Mouse (Mus musculus) thymus, postnatal 0 days (tissue): ENCODE measurements around the gene Ccl7. TPM values are rescaled to one million over a fixed set of nuclear protein-coding genes. Genes with fewer than 3 reads are reported as not detected.

Experiments used
- DNase-seq: peaks from one replicate; pipeline ENCODE4 v3.0.0-alpha.2; 2015; ENCODE audit warnings: low spot score
- polyA plus RNA-seq: library from polyadenylated mRNA; unstranded; fragments of >200 nt; fragmentation: Nextera tagmentation; extraction: Ambion mirVana; gene quantifications from 2 replicates; pipeline ENCODE4 v1.2.1, GENCODE M21; 2015

Gene Ccl7
- polyA plus RNA-seq, 1 experiment from 2014 or later, result 5.9 TPM

DNA sequence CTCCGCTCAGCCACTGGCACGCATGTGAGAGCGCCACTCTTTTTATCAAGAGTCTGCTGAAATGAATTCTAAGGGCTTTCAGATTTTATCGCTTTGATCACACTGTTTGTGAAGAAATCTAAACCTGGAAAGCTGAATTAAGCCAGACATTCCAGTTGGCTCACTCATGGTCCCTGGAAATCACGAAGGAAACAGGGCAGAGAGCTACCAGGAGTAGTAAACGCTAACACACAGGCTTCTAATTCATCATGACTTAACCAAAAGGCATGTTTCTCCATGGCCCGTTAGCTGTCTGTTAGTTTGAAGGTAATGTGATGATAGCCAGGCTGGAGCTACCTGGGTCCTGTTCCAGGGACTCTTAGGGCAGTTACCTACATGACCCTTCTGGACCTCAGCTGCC, 11.1 kb upstream of the Ccl7 start:
- no peak for DNase-seq

DNA sequence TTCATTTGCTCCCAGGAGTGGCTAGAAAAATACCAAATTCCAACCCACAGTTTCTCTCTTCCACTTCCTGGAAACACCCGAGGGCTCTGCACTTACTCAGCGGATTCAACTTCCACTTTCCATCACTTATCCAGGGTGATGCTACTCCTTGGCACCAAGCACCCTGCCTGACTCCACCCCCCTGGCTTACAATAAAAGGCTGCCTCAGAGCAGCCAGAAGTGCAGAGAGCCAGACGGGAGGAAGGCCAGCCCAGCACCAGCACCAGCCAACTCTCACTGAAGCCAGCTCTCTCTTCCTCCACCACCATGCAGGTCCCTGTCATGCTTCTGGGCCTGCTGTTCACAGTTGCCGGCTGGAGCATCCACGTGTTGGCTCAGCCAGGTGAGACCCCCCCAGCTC, 10.2 kb upstream of the Ccl7 start, which contains the start of gene Ccl2:
TSS of gene Ccl2 (plus strand) at position 216 of the 400 bp plus-strand sequence.
- no peak for DNase-seq

DNA sequence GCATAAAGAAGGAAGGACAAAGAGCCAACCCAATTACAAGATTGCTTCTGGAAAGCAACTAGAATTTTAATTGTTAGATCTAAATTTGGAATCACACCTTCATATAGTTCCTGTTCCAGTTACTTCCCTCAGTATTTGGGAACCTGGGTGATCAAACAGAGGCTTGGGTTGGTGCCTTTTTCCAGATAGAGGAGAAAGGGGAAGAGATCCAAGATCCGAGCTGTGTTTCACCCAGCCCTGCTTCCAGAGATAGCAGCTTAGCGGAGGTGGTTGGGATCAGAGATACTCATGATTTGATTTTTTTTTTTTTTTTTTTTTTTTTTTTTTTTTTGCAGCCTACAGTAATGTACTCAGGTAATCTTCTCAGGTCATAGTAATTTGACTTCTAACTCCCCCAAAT, 9.7 kb upstream of the Ccl7 start:
- no peak for DNase-seq

DNA sequence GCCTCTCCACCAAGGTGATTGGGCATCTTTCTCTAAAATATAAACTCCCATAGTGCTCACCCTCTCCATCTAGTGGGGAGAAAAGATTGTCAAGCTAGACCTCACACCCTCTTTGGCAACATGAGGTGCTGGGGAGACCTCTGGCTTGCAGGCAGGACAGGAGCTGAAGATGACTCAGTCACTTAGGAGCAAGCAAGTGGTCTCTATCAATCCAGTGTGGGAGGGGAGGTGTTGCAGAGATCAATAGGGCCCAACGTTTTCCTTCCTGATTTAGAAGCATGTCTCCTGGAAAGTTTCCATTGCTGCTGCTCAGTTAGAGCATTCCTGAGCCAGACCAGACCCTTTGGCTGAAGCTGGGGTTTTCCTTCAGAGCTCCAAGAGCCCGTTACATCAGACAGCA, 7.0 kb upstream of the Ccl7 start, which contains the start of gene Gm17268:
TSS of gene Gm17268 (minus strand) at position 28 of the 400 bp plus-strand sequence.
- DNase-seq, result no peak

DNA sequence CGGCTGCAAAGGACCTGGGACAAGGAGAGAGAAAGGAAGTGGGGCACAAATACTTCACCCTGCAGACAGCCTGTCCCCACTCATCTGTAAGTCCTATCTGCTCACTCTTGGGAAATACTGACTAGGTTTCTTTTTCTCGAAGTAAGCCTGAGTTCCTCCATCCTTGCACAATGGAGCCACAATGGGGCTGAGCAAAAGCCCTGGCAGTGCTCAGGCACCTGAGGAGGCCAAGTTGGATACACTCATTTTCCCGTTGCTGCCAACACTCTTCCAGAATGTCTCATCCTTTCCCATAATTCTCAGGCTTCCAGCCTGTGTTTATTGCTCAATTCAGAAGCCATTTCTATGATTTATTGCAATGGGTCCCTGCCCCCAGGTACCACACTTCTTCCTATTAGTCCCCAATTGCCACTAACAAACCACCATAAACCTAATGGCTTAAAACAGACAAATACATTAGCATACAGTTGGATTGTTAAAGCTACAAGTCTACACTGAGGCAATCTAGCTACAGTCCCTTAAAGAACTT, 6.3 kb upstream of the Ccl7 start:
- DNase-seq, result no peak

DNA sequence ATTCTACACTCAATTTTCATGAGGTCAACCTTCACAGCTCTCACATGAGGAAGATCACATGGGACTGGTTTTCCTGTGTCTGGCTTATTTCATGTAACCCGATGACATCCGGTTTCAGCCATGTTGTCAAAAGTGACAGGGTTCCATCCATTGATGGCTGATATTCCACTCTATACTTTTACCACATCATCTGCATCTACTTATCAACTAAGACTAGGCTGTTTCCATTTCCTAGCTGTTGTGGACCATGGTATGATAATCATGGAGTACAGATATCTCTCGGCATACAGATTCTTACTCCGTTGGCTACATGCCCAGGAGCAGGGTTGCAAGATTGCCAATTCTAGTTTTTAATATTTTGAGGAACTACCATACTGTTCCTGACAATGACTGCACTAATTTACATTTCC, 3.8 kb upstream of the Ccl7 start:
- DNase-seq, result no peak

DNA sequence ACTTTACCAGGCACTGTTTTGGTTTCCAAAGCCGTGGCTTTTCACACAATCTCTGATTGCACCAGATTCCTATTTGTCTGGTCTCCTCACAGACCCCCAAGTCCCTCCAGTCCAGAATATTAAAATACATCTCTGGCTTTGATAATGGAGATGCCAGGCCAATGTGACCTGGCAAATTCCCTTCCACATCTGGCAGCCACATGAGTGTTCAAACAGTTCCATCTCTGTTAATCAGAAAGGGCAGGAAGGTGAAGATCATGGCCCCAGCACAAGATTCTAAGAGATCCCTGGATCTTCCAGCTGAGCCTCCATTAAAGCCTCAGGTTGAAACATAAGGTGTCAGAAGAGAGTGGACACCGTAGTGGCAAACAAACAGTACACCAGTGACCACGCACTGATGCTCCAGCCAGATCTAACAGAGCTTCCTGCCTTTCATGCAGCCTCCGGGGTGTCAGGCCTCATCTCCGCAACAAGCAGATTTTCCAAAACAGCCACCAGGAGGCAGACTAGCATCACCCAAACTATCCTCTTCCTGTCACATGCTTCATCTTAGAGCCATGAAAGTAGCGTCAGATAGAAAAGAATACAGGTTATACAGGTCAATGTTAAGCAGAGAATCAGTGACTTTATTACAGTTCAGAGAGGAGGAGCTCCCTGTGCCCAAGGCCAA, 2.4 kb downstream of the Ccl7 start:
- peak; percentile 61 for DNase-seq

DNA sequence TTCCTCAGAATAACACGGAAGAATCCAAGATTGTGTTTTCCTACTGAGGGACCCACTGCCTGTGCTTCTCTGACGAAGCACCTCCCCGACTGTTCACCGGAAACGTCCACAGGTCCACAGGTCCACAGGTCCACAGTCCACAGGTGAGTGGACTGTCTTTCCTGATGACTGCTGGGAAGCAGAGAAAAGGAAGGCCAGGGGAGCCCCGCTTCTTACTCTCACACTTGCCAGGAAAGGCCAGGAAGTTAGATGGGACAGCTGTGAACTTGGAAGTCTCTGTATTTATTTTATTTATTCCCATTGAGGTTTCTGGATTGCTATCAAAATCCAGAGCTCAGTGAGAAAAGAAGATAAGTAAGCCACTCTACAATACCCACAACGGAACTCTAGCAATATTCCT, 8.3 kb downstream of the Ccl7 start:
- DNase-seq, result no peak

DNA sequence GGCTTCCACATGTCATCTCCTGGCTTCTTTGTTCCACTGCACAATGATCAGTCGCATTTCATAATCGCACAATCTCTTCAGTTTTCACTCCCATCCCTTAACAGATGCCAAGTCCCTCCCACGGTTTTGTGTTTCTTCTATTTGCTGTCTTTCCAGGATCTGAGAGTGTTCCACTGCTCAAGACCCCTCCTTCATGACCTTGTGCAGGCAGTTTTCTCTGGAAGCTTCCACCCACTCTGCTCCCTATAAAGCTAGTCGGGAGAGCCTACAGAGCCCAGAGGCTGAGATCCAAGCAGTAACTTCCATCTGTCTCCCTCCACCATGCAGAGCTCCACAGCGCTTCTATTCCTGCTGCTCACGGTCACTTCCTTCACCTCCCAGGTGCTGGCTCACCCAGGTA, 12.1 kb downstream of the Ccl7 start, which contains the start of gene Ccl11:
TSS of gene Ccl11 (plus strand) at position 178 of the 400 bp plus-strand sequence.
- DNase-seq, result no peak

DNA sequence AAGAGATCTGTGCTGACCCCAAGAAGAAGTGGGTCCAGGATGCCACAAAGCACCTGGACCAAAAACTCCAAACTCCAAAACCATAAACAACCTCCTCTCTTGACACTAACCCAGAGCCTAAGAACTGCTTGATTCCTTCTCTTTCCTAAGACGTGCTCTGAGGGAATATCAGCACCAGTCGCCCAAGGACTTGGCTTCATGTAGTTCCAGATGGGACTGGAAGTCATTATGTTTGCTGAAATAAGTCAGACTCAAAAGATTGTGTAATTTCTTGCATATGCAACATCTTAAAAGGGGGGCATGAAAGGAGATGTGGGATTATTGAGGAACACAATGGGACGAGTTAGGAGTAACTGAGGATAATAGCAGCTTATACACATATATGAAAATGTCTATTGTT, 16.7 kb downstream of the Ccl7 start:
- DNase-seq, result no peak

DNA sequence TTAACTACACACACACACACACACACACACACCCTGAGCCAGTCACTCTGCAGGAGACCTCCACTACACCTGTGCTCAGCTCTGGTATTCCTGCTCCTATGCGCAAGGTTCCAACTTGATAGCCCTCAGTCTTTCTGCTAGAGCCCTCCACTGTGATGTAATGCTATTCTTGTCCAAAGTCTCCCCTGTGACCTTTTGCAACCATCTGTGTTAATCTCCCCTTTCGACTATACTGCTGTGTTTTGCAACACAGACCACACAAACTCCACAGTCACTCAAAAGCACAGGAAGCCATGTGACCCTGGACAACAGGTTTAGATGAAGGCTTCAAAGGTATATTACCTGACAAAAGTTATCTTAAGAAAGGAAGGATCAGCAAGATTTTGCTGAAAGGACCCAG, 17.9 kb downstream of the Ccl7 start:
- DNase-seq, result no peak

DNA sequence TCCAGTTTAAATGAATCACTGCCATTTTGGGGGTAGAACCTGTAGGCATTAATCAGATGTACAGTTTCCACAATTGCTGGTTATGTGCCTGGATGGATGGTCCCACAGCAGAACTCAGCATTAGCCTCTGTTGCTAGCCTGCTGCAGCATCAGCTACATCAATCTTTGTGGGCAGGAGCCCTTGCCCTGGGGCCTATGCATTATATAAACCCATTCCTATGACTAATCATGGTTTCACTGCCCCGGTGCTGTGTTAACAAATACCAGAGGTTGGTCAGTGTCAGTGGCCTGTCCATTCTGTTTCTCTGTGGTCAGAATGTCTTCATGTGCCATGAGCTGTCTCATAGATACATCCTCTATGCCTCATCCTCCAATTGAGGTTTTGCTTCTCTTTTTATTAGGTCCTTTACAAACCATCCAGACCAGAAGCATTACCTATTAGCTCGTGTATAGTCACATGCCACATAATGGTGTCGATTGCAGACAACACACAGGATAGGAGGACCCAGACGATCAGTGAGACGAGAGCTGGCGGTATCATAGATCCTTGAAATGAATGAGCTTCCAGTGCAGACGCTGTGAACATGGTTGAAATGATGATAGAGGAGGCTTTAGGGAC, 21.6 kb downstream of the Ccl7 start:
- DNase-seq, result no peak

DNA sequence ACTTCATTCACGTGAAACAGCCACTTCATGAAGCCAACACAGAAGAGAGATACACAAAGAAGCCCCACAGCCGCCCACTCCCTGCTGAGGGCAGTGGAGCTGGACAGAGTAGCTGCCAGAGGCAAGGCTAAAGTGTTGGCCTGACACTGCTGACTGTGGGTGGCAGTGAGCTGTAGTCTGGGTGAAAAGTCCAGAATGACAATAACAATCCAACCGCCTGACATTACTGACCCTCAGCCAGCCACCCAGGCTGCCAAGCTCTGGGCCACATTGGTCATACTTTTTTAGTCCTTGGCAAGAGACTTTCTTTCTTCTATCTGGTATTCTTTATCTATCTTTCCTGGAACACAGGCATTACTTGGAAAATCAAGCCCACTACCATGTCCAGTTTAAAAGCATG, 25.6 kb downstream of the Ccl7 start:
- no peak for DNase-seq

DNA sequence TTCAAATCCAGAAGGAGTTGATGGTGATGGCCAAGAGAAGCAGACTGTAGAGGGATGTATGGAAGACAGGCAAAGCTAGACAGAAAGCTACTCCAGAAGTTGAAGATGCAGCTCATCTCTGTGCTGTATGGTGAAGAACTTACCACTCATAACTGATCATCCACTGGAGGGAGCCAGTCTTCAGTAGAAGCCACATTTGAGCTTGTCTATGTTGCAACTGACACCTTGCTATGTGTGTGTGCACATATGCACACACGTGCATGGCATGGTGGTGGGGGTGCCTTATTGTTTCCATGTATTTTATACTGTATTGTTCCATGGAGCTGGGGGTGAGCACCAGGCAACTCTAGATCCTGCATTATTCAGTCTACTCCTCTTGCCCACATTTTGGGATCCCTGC, 26.9 kb downstream of the Ccl7 start:
- no peak for DNase-seq

DNA sequence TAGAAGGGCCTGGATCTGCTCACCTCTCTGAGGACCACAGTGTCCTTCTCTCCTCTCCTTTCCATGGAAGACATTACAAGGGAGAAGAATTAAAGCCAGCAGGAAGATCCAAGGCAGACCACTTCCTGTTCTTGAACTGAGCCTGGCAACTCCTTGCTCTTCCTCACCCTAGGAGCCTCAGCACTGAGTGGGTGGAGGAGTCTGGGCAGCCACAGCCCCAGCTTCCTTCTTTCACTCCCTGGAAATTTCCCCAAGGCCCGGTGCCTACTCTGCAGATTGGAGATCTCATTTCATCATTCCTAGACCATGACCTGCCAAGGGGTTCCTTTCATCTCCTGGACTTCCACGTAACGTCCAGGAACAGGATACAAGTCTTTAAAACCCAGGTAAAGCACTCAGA, 27.5 kb downstream of the Ccl7 start:
- DNase-seq, result no peak

DNA sequence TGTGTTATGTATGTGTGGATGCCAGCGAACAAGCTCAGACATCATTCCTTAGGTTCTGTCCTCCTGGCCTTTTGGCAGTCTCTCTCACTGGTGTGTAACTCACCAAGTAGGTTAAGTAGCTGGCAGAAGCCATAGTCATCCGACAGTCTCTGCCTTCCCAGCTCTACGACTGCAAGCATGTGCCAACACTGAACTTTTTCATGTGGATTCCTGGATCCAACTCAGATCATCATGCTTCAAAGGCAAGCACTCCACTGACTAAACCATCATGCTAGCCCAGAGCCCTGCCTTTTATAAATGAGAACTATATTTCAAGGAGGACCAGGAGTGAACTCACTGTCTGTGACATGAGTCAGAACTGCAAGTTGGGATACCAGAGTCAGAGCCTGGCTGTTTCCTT, 28.2 kb downstream of the Ccl7 start:
- DNase-seq, result no peak

DNA sequence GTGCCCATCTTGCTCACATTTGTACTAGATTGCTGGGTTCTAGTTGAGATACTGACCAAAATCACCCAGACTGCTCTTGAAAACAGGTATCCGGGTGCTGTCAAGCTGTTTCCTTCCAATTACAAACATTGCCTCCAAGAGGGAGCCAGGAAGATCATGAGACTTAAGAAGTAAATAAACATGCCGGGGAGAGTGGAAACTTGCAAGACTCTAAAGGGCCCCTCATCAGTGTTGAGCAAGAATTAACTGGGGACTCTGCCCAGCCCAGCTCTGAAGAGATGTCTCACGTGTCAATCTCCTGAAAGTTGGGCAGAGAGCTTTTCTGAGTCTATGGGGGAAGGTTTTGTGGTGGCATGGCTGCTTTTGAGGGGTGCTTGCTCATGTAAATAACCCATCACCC, 31.5 kb downstream of the Ccl7 start:
- DNase-seq, result no peak

DNA sequence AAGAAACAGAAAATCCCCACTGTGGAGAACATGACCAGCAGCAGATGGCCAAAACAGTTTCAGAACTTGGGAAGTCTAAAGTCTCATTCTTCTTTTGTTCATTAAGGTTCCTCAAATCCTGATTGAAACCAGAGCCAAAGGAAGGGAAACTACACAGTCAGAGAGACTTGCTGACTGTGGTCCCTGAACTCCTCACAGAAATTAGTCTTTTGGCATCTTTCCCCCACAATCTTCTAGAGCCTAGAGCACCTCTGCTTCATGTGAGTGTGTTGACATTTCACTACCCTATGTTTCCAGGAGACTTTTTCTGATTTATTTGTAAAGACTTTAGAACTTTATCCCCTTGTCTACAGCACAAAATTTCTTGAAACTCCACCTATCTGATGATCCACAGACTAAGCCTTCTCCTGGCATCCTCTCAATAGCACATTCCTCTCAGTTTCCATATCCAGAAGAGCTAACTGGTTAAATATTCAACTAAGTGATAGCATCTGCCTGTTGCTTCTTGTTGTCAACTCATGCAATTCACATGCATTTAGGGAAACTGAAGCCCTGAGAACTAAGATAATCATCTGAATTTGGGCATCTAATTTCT, 32.7 kb downstream of the Ccl7 start:
- no peak for DNase-seq

DNA sequence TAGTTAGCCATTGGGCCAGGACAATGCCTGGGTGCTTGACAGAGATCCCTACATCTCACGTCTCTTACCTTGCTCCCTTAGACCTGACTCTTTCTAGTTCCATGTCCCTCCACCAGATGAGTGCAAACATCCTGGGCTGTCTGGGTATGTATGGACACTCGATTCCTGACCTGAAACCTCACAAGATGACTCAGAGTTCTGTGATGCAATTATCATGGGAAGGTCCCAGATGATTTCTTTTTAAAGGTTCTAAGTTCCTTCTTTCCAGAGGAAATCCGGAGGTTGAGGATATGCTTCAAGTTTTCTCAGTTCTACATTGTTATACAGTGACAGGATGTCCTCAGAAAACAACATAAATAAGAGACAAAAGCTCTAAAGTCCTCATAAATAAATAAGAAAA, 35.4 kb downstream of the Ccl7 start:
- no peak for DNase-seq

DNA sequence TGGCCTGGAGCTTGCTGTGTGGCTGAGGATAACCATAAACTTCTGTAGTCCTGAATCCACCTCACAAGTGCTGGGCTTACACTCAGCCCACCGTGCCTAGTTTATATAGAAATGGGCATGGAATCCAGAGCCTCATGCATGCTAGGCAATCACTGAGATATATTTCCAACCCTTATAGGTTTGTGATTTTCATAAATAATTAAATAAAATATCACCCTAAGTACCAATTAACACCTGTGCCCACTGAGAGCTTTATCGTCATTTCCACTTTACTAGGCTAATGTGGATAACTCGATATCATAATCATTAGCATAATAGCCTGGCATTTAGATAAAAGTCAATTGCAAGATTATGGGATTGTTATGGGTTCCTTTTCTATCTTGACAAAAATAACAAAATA, 38.8 kb downstream of the Ccl7 start:
- DNase-seq, result no peak
